Mouse (Mus musculus) MEL (cell line): ENCODE measurements around the gene Efna2. TPM values are rescaled to one million over a fixed set of nuclear protein-coding genes. Genes with fewer than 3 reads are reported as not detected.

ENCODE experiments used
- DNase-seq: peaks from one replicate; pipeline ENCODE4 v3.0.0; 2011; ENCODE audit warnings: low read depth, low spot score
- H3K27ac ChIP-seq: 2 replicates; pipeline ENCODE4 v1.5.1; 2012; ENCODE audit warnings: low read depth, mild to moderate bottlenecking, control low read depth, low read length, moderate library complexity; ENCODE audit not compliant: control insufficient read depth
- H3K27me3 ChIP-seq, 2 experiments: fragments of 150-350 bp in 1 of 2; sonication (generic) in 1 of 2; 2 replicates each; pipeline ENCODE4 v1.6.1; 2012; ENCODE audit warnings: low read length in 2 of 2, mild to moderate bottlenecking in 2 of 2, improper control_type of control experiment in 1 of 2, moderate library complexity in 1 of 2; ENCODE audit not compliant: insufficient read depth in 2 of 2, control insufficient read depth in 1 of 2
- H3K36me3 ChIP-seq, 2 experiments: 2 replicates each; pipeline ENCODE4 v1.6.1; 2012 to 2014; ENCODE audit warnings: low read length in 2 of 2, improper control_type of control experiment in 1 of 2, inconsistent platforms in 1 of 2, mild to moderate bottlenecking in 1 of 2; ENCODE audit not compliant: insufficient read depth in 2 of 2, control insufficient read depth in 1 of 2
- H3K4me1 ChIP-seq, 2 experiments: fragments of 150-350 bp in 1 of 2; sonication (generic) in 1 of 2; 2 replicates each; pipeline ENCODE4 v1.6.1; 2012; ENCODE audit warnings: low read length in 2 of 2, improper control_type of control experiment in 1 of 2, mild to moderate bottlenecking in 1 of 2; ENCODE audit not compliant: insufficient read depth in 2 of 2, control insufficient read depth in 1 of 2
- H3K4me3 ChIP-seq, 2 experiments: fragments of 150-350 bp in 1 of 2; sonication (generic) in 1 of 2; 2 replicates each; pipeline ENCODE4 v1.5.1; 2012; ENCODE audit warnings: low read depth in 2 of 2, low read length in 2 of 2, mild to moderate bottlenecking in 2 of 2, moderate library complexity in 2 of 2, control low read depth in 1 of 2, improper control_type of control experiment in 1 of 2; ENCODE audit not compliant: control insufficient read depth in 1 of 2, insufficient read depth in 1 of 2
- H3K79me2 ChIP-seq: 2 replicates; pipeline ENCODE4 v1.6.1; 2012; ENCODE audit warnings: mild to moderate bottlenecking, low read length, moderate library complexity; ENCODE audit not compliant: control insufficient read depth, poor library complexity, insufficient read depth
- H3K9ac ChIP-seq: 2 replicates; pipeline ENCODE4 v1.6.1; 2012; ENCODE audit warnings: low read depth, mild to moderate bottlenecking, control low read depth, low read length, moderate library complexity; ENCODE audit not compliant: control insufficient read depth, poor library complexity, severe bottlenecking
- H3K9me3 ChIP-seq: fragments of 150-350 bp; sonication (generic); replicated peaks from 2 replicates; pipeline ENCODE4 v1.6.1; 2012; ENCODE audit warnings: mild to moderate bottlenecking, low read length, improper control_type of control experiment, moderate library complexity; ENCODE audit not compliant: insufficient read depth
- CTCF ChIP-seq, 3 experiments: IDR thresholded peaks in 2 of 3; conservative IDR thresholded peaks in 1 of 3; 2 replicates each; pipeline ENCODE4 v1.5.1; 2011 to 2012; ENCODE audit warnings: low read length in 3 of 3, low read depth in 2 of 3, mild to moderate bottlenecking in 2 of 3, improper control_type of control experiment in 1 of 3, inconsistent platforms in 1 of 3, mixed read lengths in 1 of 3, moderate library complexity in 1 of 3; ENCODE audit not compliant: control insufficient read depth in 1 of 3, insufficient read depth in 1 of 3, poor library complexity in 1 of 3, severe bottlenecking in 1 of 3
- E2F4 ChIP-seq: IDR thresholded peaks from 2 replicates; pipeline ENCODE4 v1.6.1; 2011; ENCODE audit warnings: low read depth, low read length, improper control_type of control experiment, borderline replicate concordance
- EP300 ChIP-seq, 2 experiments: IDR thresholded peaks; 2 replicates each; pipeline ENCODE4 v1.6.1; 2011; ENCODE audit warnings: improper control_type of control experiment in 2 of 2, low read length in 2 of 2, low read depth in 1 of 2, mild to moderate bottlenecking in 1 of 2
- GABPA ChIP-seq: IDR thresholded peaks from 2 replicates; pipeline ENCODE4 v1.6.1; 2012; ENCODE audit warnings: low read depth, mild to moderate bottlenecking, inconsistent platforms, low read length, improper control_type of control experiment, moderate library complexity
- HCFC1 ChIP-seq: IDR thresholded peaks from 2 replicates; pipeline ENCODE4 v1.6.1; 2012; ENCODE audit warnings: low read depth, mild to moderate bottlenecking, inconsistent platforms, low read length, improper control_type of control experiment, moderate library complexity
- MEF2A ChIP-seq: IDR thresholded peaks from 2 replicates; pipeline ENCODE4 v1.6.1; 2014; ENCODE audit warnings: low read depth, mild to moderate bottlenecking, inconsistent platforms, low read length, improper control_type of control experiment; ENCODE audit not compliant: poor library complexity, insufficient replicate concordance, severe bottlenecking; ENCODE audit errors: extremely low read depth
- MYB ChIP-seq: IDR thresholded peaks from 2 replicates; pipeline ENCODE4 v1.6.1; 2011; ENCODE audit warnings: mild to moderate bottlenecking, low read depth, low read length, improper control_type of control experiment
- MYC ChIP-seq: IDR thresholded peaks from 2 replicates; pipeline ENCODE4 v1.6.1; 2011; ENCODE audit warnings: low read depth, mild to moderate bottlenecking, low read length, improper control_type of control experiment, moderate library complexity
- POLR2A ChIP-seq, 2 experiments: IDR thresholded peaks; 2 replicates each; pipeline ENCODE4 v1.6.1; 2011 to 2012; ENCODE audit warnings: low read length in 2 of 2, mild to moderate bottlenecking in 2 of 2, control low read depth in 1 of 2, improper control_type of control experiment in 1 of 2, low read depth in 1 of 2, moderate library complexity in 1 of 2; ENCODE audit not compliant: control insufficient read depth in 1 of 2, insufficient read depth in 1 of 2, poor library complexity in 1 of 2
- RAD21 ChIP-seq: IDR thresholded peaks from 2 replicates; pipeline ENCODE4 v1.6.1; 2011; ENCODE audit warnings: mild to moderate bottlenecking, low read depth, low read length, improper control_type of control experiment
- RCOR1 ChIP-seq: IDR thresholded peaks from 2 replicates; pipeline ENCODE4 v1.6.1; 2012; ENCODE audit warnings: low read depth, mild to moderate bottlenecking, inconsistent platforms, low read length, improper control_type of control experiment
- SMC3 ChIP-seq: IDR thresholded peaks from 2 replicates; pipeline ENCODE4 v1.6.1; 2011; ENCODE audit warnings: low read depth, low read length, improper control_type of control experiment
- TCF12 ChIP-seq: IDR thresholded peaks from 2 replicates; pipeline ENCODE4 v1.6.1; 2014; ENCODE audit warnings: low read depth, mild to moderate bottlenecking, inconsistent platforms, low read length, improper control_type of control experiment, moderate library complexity
- UBTF ChIP-seq: IDR thresholded peaks from 2 replicates; pipeline ENCODE4 v1.6.1; 2012; ENCODE audit warnings: low read depth, mild to moderate bottlenecking, inconsistent platforms, low read length, improper control_type of control experiment, moderate library complexity, borderline replicate concordance; ENCODE audit not compliant: insufficient read depth
- ZC3H11A ChIP-seq: IDR thresholded peaks from 2 replicates; pipeline ENCODE4 v1.6.1; 2012; ENCODE audit warnings: low read depth, mild to moderate bottlenecking, inconsistent platforms, low read length, improper control_type of control experiment
- ZMIZ1 ChIP-seq: IDR thresholded peaks from 2 replicates; pipeline ENCODE4 v1.6.1; 2012; ENCODE audit warnings: low read depth, mild to moderate bottlenecking, inconsistent platforms, low read length, improper control_type of control experiment, moderate library complexity
- polyA plus RNA-seq, 2 experiments: library from polyadenylated mRNA; stranded (reverse) in 1 of 2; unstranded in 1 of 2; fragments of >175 nt in 1 of 2; fragments of >200 nt in 1 of 2; gene quantifications; 2 replicates each; pipeline versions ENCODE4 v1.2.1 to v1.2.4; 2012; ENCODE audit warnings: low replicate concordance in 2 of 2, low read depth in 1 of 2; ENCODE audit not compliant: insufficient read length in 2 of 2, insufficient read depth in 1 of 2, missing spikeins in 1 of 2
- total RNA-seq: library from RNA; depleted of rRNA; stranded (reverse); fragments of 300-350 nt; gene quantifications from 2 replicates; pipeline ENCODE4 v1.2.3, GENCODE M21; 2012

The Efna2 gene
- total and polyA plus RNA-seq, 3 experiments, result 0.12 to 2.8 TPM; not detected in 1

DNA sequence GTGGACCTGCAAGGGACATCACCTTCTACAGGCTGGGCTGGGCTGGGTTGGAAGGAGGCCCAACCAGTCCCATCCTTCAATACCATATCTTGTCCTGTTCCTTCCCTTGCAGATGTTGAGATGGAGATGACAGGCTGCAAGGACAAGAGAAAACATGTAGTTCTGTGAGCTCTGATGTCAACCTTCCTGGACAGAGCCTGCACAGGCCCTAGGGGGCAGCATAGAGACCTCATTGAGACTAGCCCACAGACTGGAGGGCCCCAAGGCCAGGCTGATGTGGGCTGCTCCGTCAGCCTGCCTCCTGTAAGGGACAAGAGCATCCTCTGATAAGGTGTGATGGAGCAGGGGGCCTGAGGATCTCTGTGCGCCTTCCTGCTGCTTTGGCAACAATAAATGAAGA, 4.6 kb upstream of the Efna2 start (continued):
- peak; percentile 75 to 78 (median 77) for TF ChIP-seq CTCF (IDR thresholded peaks at IDR 0.05 in 2 of 3, conservative IDR thresholded peaks at IDR 0.05 in 1 of 3; ENCODE audit: control insufficient read depth in 1 of 3, insufficient read depth in 1 of 3, low read depth in 2 of 3, low read length in 3 of 3, poor library complexity in 1 of 3, severe bottlenecking in 1 of 3)
- TF ChIP-seq UBTF, result no peak
- 0 out of 2 replicates have a peak, but pooled peaks have one; percentile 10 for TF ChIP-seq GABPA
- TF ChIP-seq EP300 (IDR thresholded peaks at IDR 0.05; ENCODE audit: low read depth in 1 of 2, low read length in 2 of 2), result no peak
- TF ChIP-seq RAD21, result peak; percentile 26
- no peak for TF ChIP-seq MYC
- TF ChIP-seq MEF2A, result no peak
- no peak for TF ChIP-seq MYB
- TF ChIP-seq POLR2A (IDR thresholded peaks at IDR 0.05; ENCODE audit: control insufficient read depth in 1 of 2, insufficient read depth in 1 of 2, low read depth in 1 of 2, low read length in 2 of 2, poor library complexity in 1 of 2), result no peak
- no peak for TF ChIP-seq ZC3H11A

DNA sequence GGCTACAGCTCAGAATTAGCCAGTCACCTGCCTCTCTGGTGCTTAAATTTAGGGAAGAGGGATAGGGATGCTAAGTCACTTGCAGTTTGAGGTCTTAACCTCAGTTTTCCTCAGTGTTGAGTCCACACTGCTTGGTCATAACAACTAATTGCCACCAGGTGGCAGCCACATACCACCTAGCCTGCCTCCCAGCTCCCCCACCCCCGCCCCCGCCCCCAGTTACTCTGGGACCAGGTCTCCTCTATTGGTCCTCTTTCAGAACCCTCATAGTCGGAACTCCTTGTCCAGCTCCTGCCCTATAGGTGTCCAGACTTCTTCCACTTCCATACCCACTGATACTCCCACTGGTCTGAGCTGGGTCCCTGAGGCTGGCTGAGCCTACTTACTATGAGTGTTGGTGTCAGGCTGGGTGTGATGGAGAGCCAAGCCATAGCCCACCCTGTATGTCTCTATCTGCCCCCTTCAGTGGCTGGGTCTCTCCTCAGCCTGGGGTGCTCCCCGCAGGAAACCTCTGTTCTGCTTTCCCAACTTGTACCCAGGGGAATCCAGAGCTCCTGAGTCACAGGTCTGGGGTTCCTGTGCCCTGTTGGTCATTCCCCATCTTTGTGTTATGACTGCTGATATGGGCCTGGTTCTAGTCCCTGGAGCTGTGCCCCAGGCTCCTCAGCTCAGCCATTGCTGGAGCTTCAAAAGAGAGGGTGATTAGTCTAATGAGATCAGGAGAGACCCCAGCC, 3.6 kb upstream of the Efna2 start:
- Histone ChIP-seq H3K9me3 (no peaks in the 10 kb centered on the region), H3K9ac (no peak overlapping the region), H3K27me3 (peaks cover 9 to 12% of the 10 kb centered on the region in 2 experiments), H3K36me3 (peaks cover 0 to 8% of the 10 kb centered on the region in 2 experiments; a peak in 2 of 4 replicates), H3K4me3 (no peak overlapping the region), H3K4me1 (peaks cover 0 to 6% of the 10 kb centered on the region in 2 experiments; a peak in 1 of 4 replicates), H3K79me2 (peaks cover 4% of the 10 kb centered on the region; the same call in 1 of the 2 replicates), H3K27ac (no peak overlapping the region)
- TF ChIP-seq MYB (no peak), ZMIZ1 (no peak), UBTF (no peak), POLR2A (IDR thresholded peaks at IDR 0.05; ENCODE audit: control insufficient read depth in 1 of 2, insufficient read depth in 1 of 2, low read depth in 1 of 2, low read length in 2 of 2, poor library complexity in 1 of 2) (no peak), RCOR1 (no peak), ZC3H11A (peak; percentile 45; the same call in 1 of the 2 replicates), E2F4 (no peak), TCF12 (no peak), HCFC1 (no peak), CTCF (IDR thresholded peaks at IDR 0.05 in 2 of 3, conservative IDR thresholded peaks at IDR 0.05 in 1 of 3; ENCODE audit: control insufficient read depth in 1 of 3, insufficient read depth in 1 of 3, low read depth in 2 of 3, low read length in 3 of 3, poor library complexity in 1 of 3, severe bottlenecking in 1 of 3) (peak; percentile 62 to 85 (median 77)), RAD21 (peak; percentile 63), SMC3 (peak; percentile 69)
- peak; percentile 67 for DNase-seq
